Mouse (Mus musculus): ENCODE results near the gene Fosl1. TPM values are rescaled to one million over a fixed set of nuclear protein-coding genes. Genes with fewer than 3 reads are reported as not detected.
A peak's percentile ranks its signal among the peaks of the same experiment; 100 is the strongest.

The Fosl1 gene
- polyA plus RNA-seq, 1 experiment from 2014 or later: 0.16 TPM

DNA sequence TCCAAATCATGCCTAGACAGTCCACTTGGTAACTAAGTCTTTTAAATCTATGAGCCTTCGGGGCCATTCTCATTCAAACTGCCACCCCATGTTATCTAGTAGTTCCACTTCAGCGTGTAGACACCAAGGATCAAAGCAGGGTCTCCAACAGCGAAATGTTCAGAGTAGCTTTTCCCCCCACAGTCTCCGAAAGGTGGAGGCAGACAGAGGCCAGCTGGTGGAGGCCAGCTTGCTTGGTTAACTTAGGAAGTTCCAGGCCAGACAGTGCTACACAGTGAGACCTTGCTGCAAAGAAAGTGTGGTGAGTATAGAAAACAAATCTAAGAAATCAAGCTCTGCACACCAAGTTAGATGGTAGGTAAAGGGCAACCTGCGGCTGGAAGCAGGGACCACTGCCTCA lies 36.7 kb upstream of the Fosl1 start:
- ATAC-seq (replicated peaks; ENCODE audit: extremely low read depth, insufficient read depth, low FRiP score): no peak
- Histone ChIP-seq H3K4me1 (ENCODE audit: control insufficient read depth, insufficient read depth, low read length) (peaks cover 29% of the 10 kb centered on the region), H3K36me3 (ENCODE audit: control insufficient read depth, insufficient read depth) (no peaks in the 10 kb centered on the region), H3K4me3 (ENCODE audit: low read length) (no peak overlapping the region), H3K9ac (ENCODE audit: low read length) (no peak overlapping the region), H3K27me3 (ENCODE audit: control insufficient read depth, insufficient read depth, low read length) (no peaks in the 10 kb centered on the region), H3K27ac (ENCODE audit: low read length) (no peak overlapping the region), H3K4me2 (ENCODE audit: low read depth, low read length) (no peak overlapping the region), H3K9me3 (replicated peaks; ENCODE audit: control insufficient read depth, low read length) (no peaks in the 10 kb centered on the region)
- 63% methylated on average over 5 of the region's 5 CpGs for WGBS

DNA sequence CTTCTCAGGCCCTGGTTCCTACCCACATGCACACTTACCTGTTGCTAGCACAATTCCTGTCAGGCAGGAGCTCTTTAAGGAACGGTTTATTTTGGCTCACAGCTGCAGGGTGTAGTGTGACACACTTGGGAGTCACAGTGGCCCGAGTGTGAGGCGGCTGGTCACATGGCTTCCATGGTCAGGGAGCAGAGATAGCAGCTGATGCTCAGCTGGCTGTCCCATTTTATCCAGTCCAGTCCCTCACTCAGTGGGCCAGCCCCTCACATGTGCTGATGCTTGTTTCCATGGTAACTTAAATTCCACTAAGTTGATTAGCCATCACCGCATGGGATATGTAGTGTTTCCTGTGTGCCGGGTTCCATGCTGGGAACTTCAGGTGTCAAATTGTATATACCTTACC lies 35.4 kb upstream of the Fosl1 start:
- WGBS: 65% methylated on average over 5 of the region's 5 CpGs
- H3K27me3 ChIP-seq (ENCODE audit: control insufficient read depth, insufficient read depth, low read length): no peaks in the 10 kb centered on the region
- no peak for ATAC-seq (replicated peaks; ENCODE audit: extremely low read depth, insufficient read depth, low FRiP score)
- no peak overlapping the region for H3K4me3 ChIP-seq (ENCODE audit: low read length)
- H3K36me3 ChIP-seq (ENCODE audit: control insufficient read depth, insufficient read depth): no peaks in the 10 kb centered on the region
- no peaks in the 10 kb centered on the region for H3K9me3 ChIP-seq (replicated peaks; ENCODE audit: control insufficient read depth, low read length)
- no peak overlapping the region for H3K9ac ChIP-seq (ENCODE audit: low read length)
- H3K4me2 ChIP-seq (ENCODE audit: low read depth, low read length): no peak overlapping the region
- H3K27ac ChIP-seq (ENCODE audit: low read length): no peak overlapping the region
- peaks cover 24% of the 10 kb centered on the region for H3K4me1 ChIP-seq (ENCODE audit: control insufficient read depth, insufficient read depth, low read length)

- Histone ChIP-seq H3K4me2 (ENCODE audit: low read depth, low read length) (no peak overlapping the region), H3K9me3 (replicated peaks; ENCODE audit: control insufficient read depth, low read length) (no peaks in the 10 kb centered on the region), H3K27ac (ENCODE audit: low read length) (no peak overlapping the region; the same call in 1 of the 2 replicates), H3K27me3 (ENCODE audit: control insufficient read depth, insufficient read depth, low read length) (no peaks in the 10 kb centered on the region), H3K4me1 (ENCODE audit: control insufficient read depth, insufficient read depth, low read length) (peaks cover 9% of the 10 kb centered on the region), H3K9ac (ENCODE audit: low read length) (no peak overlapping the region), H3K36me3 (ENCODE audit: control insufficient read depth, insufficient read depth) (no peaks in the 10 kb centered on the region), H3K4me3 (ENCODE audit: low read length) (no peak overlapping the region)
- 73% methylated on average over 4 of the region's 4 CpGs for WGBS
- no peak for ATAC-seq (replicated peaks; ENCODE audit: extremely low read depth, insufficient read depth, low FRiP score)
Observed at GRCm38 (mm10) chr19:5413840-5414239, 33.5 kb upstream of the Fosl1 start.

- peaks cover 5% of the 10 kb centered on the region for H3K4me1 ChIP-seq (ENCODE audit: control insufficient read depth, insufficient read depth, low read length)
- peaks cover 5% of the 10 kb centered on the region; the same call in 1 of the 2 replicates for H3K36me3 ChIP-seq (ENCODE audit: control insufficient read depth, insufficient read depth)
- peak overlapping the region; percentile 54 for H3K27ac ChIP-seq (ENCODE audit: low read length)
- H3K4me2 ChIP-seq (ENCODE audit: low read depth, low read length): no peak overlapping the region
- no peak overlapping the region for H3K4me3 ChIP-seq (ENCODE audit: low read length)
- WGBS: 51% methylated on average over 2 of the region's 2 CpGs
- no peaks in the 10 kb centered on the region for H3K9me3 ChIP-seq (replicated peaks; ENCODE audit: control insufficient read depth, low read length)
- no peaks in the 10 kb centered on the region for H3K27me3 ChIP-seq (ENCODE audit: control insufficient read depth, insufficient read depth, low read length)
- ATAC-seq (replicated peaks; ENCODE audit: extremely low read depth, insufficient read depth, low FRiP score): 0 out of 2 replicates have a peak, but pooled peaks have one; percentile 24
- peak overlapping the region; percentile 4; the same call in 1 of the 2 replicates for H3K9ac ChIP-seq (ENCODE audit: low read length)
Observed at GRCm38 (mm10) chr19:5414534-5414957, 32.8 kb upstream of the Fosl1 start.

- H3K27me3 ChIP-seq (ENCODE audit: control insufficient read depth, insufficient read depth, low read length): no peaks in the 10 kb centered on the region
- no peaks in the 10 kb centered on the region for H3K9me3 ChIP-seq (replicated peaks; ENCODE audit: control insufficient read depth, low read length)
- no peak overlapping the region for H3K9ac ChIP-seq (ENCODE audit: low read length)
- H3K4me1 ChIP-seq (ENCODE audit: control insufficient read depth, insufficient read depth, low read length): peaks cover 14% of the 10 kb centered on the region
- peaks cover 10% of the 10 kb centered on the region; the same call in 1 of the 2 replicates for H3K36me3 ChIP-seq (ENCODE audit: control insufficient read depth, insufficient read depth)
- H3K4me2 ChIP-seq (ENCODE audit: low read depth, low read length): no peak overlapping the region
- no peak overlapping the region for H3K4me3 ChIP-seq (ENCODE audit: low read length)
- ATAC-seq (replicated peaks; ENCODE audit: extremely low read depth, insufficient read depth, low FRiP score): no peak
- H3K27ac ChIP-seq (ENCODE audit: low read length): no peak overlapping the region
- 96% methylated on average over 8 of the region's 8 CpGs for WGBS
Observed at GRCm38 (mm10) chr19:5418750-5419466, 28.4 kb upstream of the Fosl1 start.

DNA sequence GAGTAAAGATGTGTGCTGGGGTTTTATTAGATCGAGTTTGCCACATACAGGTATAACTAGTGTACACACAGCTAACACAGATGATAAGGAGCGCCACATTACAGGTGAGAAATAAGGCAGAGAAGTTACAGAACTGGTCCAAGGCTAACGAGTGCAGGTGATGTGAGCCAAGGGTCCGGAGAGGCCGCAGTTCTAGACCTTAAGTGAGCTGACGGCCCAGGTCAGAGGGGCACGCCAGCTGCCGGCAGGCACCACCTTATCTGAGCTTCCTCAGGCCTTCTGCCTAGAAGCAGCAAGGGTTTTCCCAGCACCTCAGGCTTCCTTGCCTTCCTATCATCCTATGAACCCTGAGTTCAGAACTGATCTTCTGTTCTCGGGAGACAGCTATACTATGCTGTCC lies 27.7 kb upstream of the Fosl1 start:
- WGBS: 85% methylated on average over 9 of the region's 9 CpGs
- H3K27ac ChIP-seq (ENCODE audit: low read length): no peak overlapping the region
- no peaks in the 10 kb centered on the region for H3K9me3 ChIP-seq (replicated peaks; ENCODE audit: control insufficient read depth, low read length)
- no peak overlapping the region for H3K4me3 ChIP-seq (ENCODE audit: low read length)
- peaks cover 11% of the 10 kb centered on the region for H3K4me1 ChIP-seq (ENCODE audit: control insufficient read depth, insufficient read depth, low read length)
- H3K9ac ChIP-seq (ENCODE audit: low read length): no peak overlapping the region
- H3K36me3 ChIP-seq (ENCODE audit: control insufficient read depth, insufficient read depth): peaks cover 10% of the 10 kb centered on the region; the same call in 1 of the 2 replicates
- H3K4me2 ChIP-seq (ENCODE audit: low read depth, low read length): no peak overlapping the region
- no peaks in the 10 kb centered on the region for H3K27me3 ChIP-seq (ENCODE audit: control insufficient read depth, insufficient read depth, low read length)
- no peak for ATAC-seq (replicated peaks; ENCODE audit: extremely low read depth, insufficient read depth, low FRiP score)

DNA sequence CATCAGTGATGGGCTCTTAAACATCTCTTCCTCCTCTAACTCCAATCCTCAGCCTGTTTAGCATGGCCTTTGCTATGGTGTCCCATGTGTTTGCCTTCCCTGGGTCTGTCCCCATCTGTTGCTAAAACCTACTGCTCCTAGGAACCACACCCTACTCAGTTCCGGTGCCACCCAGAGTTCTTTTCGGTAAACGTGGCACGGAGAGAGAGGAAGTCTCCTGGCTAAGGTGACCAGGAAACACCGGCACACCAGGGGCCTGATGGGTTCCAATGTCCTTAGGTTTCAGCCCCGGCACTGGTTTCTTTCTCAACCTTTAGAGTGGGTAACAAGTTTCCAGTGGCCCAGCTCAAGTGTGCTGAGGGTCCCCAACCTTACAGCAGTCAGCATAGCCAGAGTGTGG lies 26.8 kb upstream of the Fosl1 start:
- Histone ChIP-seq H3K4me2 (ENCODE audit: low read depth, low read length) (no peak overlapping the region), H3K9ac (ENCODE audit: low read length) (no peak overlapping the region), H3K4me3 (ENCODE audit: low read length) (no peak overlapping the region), H3K4me1 (ENCODE audit: control insufficient read depth, insufficient read depth, low read length) (peaks cover 11% of the 10 kb centered on the region), H3K36me3 (ENCODE audit: control insufficient read depth, insufficient read depth) (peaks cover 10% of the 10 kb centered on the region; the same call in 1 of the 2 replicates), H3K27me3 (ENCODE audit: control insufficient read depth, insufficient read depth, low read length) (no peaks in the 10 kb centered on the region), H3K27ac (ENCODE audit: low read length) (no peak overlapping the region), H3K9me3 (replicated peaks; ENCODE audit: control insufficient read depth, low read length) (no peaks in the 10 kb centered on the region)
- 87% methylated on average over 6 of the region's 6 CpGs for WGBS
- no peak for ATAC-seq (replicated peaks; ENCODE audit: extremely low read depth, insufficient read depth, low FRiP score)

- peaks cover 22% of the 10 kb centered on the region for H3K4me1 ChIP-seq (ENCODE audit: control insufficient read depth, insufficient read depth, low read length)
Observed at GRCm38 (mm10) chr19:5421784-5422183, 25.6 kb upstream of the Fosl1 start.

GRCm38 (mm10) chr19:5422267-5422666 lies 25.1 kb upstream of the Fosl1 start:
- Histone ChIP-seq H3K4me2 (ENCODE audit: low read depth, low read length) (no peak overlapping the region), H3K9ac (ENCODE audit: low read length) (no peak overlapping the region), H3K36me3 (ENCODE audit: control insufficient read depth, insufficient read depth) (peaks cover 20% of the 10 kb centered on the region), H3K4me3 (ENCODE audit: low read length) (no peak overlapping the region), H3K27me3 (ENCODE audit: control insufficient read depth, insufficient read depth, low read length) (no peaks in the 10 kb centered on the region), H3K27ac (ENCODE audit: low read length) (no peak overlapping the region), H3K9me3 (replicated peaks; ENCODE audit: control insufficient read depth, low read length) (no peaks in the 10 kb centered on the region), H3K4me1 (ENCODE audit: control insufficient read depth, insufficient read depth, low read length) (peaks cover 23% of the 10 kb centered on the region)
- WGBS: 84% methylated on average over 10 of the region's 10 CpGs
- ATAC-seq (replicated peaks; ENCODE audit: extremely low read depth, insufficient read depth, low FRiP score): no peak

More at GRCm38 (mm10) chr19:5421784-5422183, 25.6 kb upstream of the Fosl1 start:
- Histone ChIP-seq H3K36me3 (ENCODE audit: control insufficient read depth, insufficient read depth) (peaks cover 18% of the 10 kb centered on the region), H3K4me3 (ENCODE audit: low read length) (no peak overlapping the region), H3K9me3 (replicated peaks; ENCODE audit: control insufficient read depth, low read length) (no peaks in the 10 kb centered on the region), H3K27me3 (ENCODE audit: control insufficient read depth, insufficient read depth, low read length) (no peaks in the 10 kb centered on the region), H3K27ac (ENCODE audit: low read length) (no peak overlapping the region), H3K9ac (ENCODE audit: low read length) (no peak overlapping the region), H3K4me2 (ENCODE audit: low read depth, low read length) (no peak overlapping the region)
- ATAC-seq (replicated peaks; ENCODE audit: extremely low read depth, insufficient read depth, low FRiP score): no peak
- WGBS: 82% methylated on average over 5 of the region's 5 CpGs

All from heart, embryonic 16.5 days (tissue).